Mouse (Mus musculus) urinary bladder, postnatal 36 days (tissue): ENCODE results near the gene Vat1.
A peak's percentile ranks its signal among the peaks of the same experiment; 100 is the strongest.
"Not testable (repeated sequence)": the region's sequence is repeated elsewhere in the genome, so short reads cannot be mapped to it uniquely, and the experiment has no call there.

Experiments used
- DNase-seq, 2 experiments: peaks; one replicate each; pipeline ENCODE4 v3.0.0; 2022; ENCODE audit warnings: low spot score in 2 of 2, mixed read lengths in 1 of 2

The Vat1 gene

GRCm38 (mm10) chr11:101442127-101442693 lies 23.8 kb downstream of the Vat1 start, which contains the start of gene Rpl27:
Gene Rpl27 (plus strand): TSS chr11:101442298.
- DNase-seq, result peak; percentile 92 to 97

DNA sequence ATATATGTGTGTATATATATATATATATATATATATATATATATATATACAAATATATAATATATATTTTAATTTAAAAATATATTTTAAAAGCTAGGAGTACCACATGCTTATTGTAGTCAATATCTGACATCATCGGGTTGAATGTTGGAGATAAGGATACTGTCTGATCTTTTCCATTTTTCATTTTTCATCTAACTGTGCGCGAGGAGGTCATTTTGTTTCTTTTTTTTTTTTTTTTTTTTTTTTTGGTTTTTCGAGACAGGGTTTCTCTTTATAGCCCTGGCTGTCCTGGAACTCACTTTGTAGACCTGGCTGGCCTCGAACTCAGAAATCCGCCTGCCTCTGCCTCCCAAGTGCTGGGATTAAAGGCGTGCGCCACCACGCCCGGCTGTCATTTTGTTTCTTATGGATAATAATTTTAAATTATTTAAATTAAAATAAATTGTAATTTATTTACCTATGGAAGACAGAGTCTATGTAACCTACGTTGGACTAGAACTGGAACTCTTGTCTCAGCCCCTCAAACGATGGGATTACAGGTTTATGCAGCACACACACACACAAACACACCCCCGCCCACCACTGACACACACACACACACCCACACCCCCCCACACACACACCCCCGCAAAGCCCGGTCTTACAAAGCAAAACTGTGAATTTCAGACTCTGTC lies 24.4 kb downstream of the Vat1 start:
- not testable (repeated sequence) for DNase-seq

DNA sequence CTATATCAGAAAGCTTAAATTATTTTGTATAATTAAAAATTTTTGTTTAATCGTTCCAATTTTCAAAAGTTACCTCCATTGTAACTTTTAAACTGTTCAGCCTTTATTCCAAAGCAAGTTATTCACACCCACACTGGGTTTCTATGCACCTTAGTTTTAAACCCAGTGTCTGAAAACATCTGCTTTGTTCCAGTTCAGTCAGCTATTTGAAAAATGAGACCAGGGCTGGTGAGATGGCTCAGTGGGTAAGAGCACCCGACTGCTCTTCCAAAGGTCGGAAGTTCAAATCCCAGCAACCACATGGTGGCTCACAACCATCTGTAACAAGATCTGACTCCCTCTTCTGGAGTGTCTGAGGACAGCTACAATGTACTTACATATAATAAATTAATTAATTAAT lies 28.0 kb downstream of the Vat1 start:
- not testable (repeated sequence) for DNase-seq

- no peak for DNase-seq
Measured at GRCm38 (mm10) chr11:101436916-101437315, 29.1 kb downstream of the Vat1 start.

DNA sequence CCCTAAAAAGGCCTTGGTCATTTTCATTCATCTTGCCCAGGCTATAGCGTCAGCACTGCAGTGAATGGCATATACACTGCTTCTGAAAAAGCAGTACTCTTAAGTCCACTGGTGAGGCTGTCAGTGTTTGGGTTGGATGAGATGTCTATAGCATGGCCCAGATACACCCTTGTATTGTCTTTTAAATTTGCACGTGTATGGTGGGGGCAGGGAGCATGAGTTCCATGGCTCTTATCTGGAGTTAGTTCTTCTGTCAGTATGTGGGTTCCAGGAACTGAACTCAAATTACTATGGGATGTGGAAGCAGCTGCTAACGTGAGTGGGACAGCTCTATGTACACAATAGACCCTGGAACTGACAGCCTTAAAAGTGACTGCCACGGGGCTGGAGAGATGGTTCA lies 30.2 kb downstream of the Vat1 start:
- no peak for DNase-seq

GRCm38 (mm10) chr11:101433396-101433795 lies 32.6 kb downstream of the Vat1 start:
- no peak for DNase-seq

DNA sequence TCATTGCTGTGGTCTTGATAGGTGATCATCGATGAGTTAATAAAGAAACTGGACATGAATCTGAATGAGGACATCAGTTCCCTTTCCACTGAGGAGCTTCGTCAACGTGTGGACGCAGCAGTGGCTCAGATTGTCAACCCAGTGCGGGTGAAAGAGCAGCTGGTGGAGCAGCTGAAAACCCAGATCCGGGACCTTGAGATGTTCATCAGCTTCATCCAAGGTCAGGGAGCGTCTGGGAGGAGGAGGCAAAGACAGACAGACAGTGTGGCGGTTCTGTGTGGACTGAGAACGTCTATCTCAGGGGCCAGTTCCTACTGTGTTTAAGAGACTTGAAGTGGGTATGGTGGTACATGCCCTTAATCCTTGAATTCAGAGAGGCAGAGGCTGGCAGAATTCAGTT lies 34.7 kb downstream of the Vat1 start:
- no peak for DNase-seq

- no peak for DNase-seq
Measured at GRCm38 (mm10) chr11:101426165-101426564, 39.9 kb downstream of the Vat1 start.

DNA sequence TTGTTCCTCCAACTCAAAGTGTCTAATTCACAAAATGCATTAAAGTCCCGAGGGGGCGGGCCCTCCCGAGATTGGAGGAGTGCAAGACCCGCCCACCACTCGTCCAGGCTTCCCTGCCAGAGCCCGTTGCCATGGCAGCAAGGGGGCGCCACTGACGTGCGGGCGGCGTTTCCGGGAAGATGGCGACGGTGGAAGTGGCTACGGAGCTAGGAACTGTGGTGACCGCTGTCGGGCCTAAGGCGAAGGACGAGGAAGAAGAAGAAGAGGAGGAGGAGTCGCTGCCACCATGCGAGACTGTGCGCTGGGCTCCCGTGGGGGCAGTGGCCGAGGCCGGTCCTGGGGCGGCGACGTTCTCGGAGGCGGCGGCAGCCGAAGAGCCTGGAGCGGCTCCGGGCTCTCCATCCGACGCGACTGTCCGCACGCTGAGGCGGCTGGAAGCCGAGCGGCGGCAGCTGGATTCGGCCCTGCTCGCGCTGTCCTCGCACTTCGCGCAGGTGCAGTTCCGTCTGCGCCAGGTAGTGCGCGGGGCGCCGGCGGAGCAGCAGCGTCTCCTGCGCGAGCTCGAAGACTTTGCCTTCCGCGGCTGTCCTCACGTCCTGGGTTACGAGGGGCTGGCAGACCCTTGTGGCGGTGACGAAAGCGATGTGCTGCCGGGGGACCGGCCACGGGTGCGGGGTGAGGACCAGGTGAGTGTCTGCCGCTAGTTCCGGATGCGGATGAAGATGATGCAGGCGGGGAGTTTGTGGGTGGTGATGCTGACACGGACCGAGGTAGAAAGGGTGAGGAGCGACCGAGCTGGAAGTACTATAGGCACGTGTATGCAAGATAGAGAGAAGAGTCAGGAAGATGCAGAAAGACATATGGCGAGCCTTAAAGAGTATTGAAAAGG lies 40.9 kb downstream of the Vat1 start, which contains the start of the genes Rundc1 and Ptges3l:
Rundc1 (plus strand) TSS at position 161 of the 889 bp plus-strand sequence.
Ptges3l (minus strand) TSS at position 409 of the 889 bp plus-strand sequence.
- peak; percentile 98 to 99 for DNase-seq

DNA sequence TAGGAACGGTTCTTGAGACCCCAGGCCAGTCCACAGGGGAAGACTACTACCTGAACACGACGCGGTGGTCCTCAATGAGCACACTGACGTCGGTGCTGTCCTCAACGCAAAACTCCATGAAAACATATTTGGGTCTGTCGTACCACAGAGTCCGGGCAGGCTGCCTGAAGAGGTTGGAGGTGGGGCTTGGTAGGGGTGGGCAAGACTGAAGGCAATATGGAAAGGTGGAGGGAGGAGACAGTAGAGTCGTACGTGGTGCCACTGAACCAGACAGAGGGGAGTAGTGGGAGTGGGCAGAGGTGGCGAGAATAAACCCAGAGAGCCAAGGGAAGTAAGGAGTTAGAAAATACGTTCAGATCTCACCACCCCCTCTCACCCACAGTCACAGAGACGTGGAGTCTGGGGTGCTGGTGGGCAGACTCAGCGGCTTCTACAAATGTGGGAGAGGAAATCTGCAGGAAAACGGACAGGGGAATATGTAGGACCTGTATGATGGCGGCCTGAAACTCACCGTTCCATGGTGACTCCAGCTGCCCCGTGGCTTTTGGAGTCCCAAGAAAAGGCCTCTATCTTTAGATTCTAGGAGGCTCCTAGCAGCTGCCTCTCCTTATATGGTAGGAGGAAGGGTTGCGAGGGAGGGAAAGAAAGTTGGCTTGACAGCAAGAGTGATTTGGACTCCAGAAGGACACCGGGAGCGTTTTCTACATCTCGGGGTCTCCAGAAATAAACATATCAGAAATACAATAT lies 41.8 kb downstream of the Vat1 start, which contains the start of gene Gm27029:
Gm27029 (minus strand) TSS at position 692 of the 747 bp plus-strand sequence.
- DNase-seq, result no peak

GRCm38 (mm10) chr11:101420148-101420547 lies 45.9 kb downstream of the Vat1 start:
- DNase-seq, result no peak

GRCm38 (mm10) chr11:101419610-101420009 lies 46.4 kb downstream of the Vat1 start:
- no peak for DNase-seq

DNA sequence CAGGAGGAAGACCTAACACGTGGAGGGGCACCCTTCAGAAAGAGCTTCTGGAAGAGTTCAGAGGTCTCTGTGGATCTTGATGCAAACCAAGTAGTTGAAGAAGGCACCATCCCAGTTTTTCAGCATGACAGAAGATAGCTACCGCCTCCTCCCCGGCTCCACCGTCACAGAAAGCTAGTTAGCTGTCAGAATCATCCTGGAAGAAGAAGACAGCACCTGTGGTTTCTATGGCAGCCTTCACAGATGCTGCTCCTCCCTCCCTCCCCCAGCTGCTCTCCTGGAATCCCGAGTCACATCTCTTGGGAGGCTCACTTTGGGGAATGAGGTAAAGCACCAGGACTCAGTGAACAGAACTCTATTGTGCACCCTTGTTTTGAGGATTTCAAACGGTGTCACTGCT lies 47.0 kb downstream of the Vat1 start:
- DNase-seq, result no peak

- DNase-seq, result peak; percentile 83
Measured at GRCm38 (mm10) chr11:101417101-101417855, 48.8 kb downstream of the Vat1 start, which contains the start of gene Aarsd1. Gene Aarsd1 (minus strand): TSS chr11:101417615.

GRCm38 (mm10) chr11:101416433-101417100 lies 49.5 kb downstream of the Vat1 start:
- DNase-seq, result no peak

DNA sequence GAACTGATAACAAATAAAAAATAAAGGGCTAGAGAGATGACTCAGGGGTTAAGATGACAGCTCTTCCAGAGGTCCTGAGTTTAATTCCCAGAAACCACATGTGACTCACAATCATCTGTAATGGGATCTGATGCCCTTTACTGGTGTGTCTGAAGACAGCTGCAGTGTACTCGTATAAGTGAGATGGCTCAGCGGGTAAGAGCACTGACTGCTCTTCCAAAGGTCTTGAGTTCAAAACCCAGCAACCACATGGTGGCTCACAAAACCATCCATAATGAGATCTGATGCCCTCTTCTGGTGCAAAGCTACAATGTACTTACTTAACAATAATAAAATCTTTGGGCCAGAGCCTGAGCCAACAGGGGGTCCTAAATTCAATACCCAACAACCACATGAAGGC lies 50.7 kb downstream of the Vat1 start:
- DNase-seq, result no peak
